Mouse (Mus musculus) hindbrain, embryonic 11.5 days (tissue): Measurements from ENCODE around the gene Trim7. TPM values are rescaled to one million over a fixed set of nuclear protein-coding genes. Genes with fewer than 3 reads are reported as not detected.
A peak's percentile ranks its signal among the peaks of the same experiment; 100 is the strongest.

Experiments used
- ATAC-seq: fragments of 200-750 bp; cut with Nextera tagmentation; 2 replicates; pipeline ENCODE4 v1.8.0; 2017; ENCODE audit warnings: mild to moderate bottlenecking, moderate TSS enrichment, moderate library complexity; ENCODE audit not compliant: low FRiP score
- DNase-seq: peaks from one replicate; pipeline ENCODE4 v3.0.0-alpha.2; 2015; ENCODE audit warnings: low spot score
- H3K27ac ChIP-seq: fragments of 300-500 bp; sonication (generic); 2 replicates; pipeline ENCODE4 v1.5.1; 2014; ENCODE audit warnings: mild to moderate bottlenecking, low read depth, low read length
- H3K27me3 ChIP-seq: fragments of 300-500 bp; sonication (generic); 2 replicates; pipeline ENCODE4 v1.6.1; 2014; ENCODE audit warnings: mild to moderate bottlenecking, low read length, moderate library complexity, mixed read lengths; ENCODE audit not compliant: control insufficient read depth, insufficient read depth
- H3K36me3 ChIP-seq: fragments of 300-500 bp; sonication (generic); 2 replicates; pipeline ENCODE4 v1.6.1; 2014; ENCODE audit warnings: mild to moderate bottlenecking, low read length, moderate library complexity, mixed read lengths; ENCODE audit not compliant: control insufficient read depth, insufficient read depth
- H3K4me1 ChIP-seq: fragments of 300-500 bp; sonication (generic); replicated peaks from 2 replicates; pipeline ENCODE4 v1.6.1; 2014; ENCODE audit warnings: low read length, mixed read lengths; ENCODE audit not compliant: control insufficient read depth, insufficient read depth
- H3K4me2 ChIP-seq: fragments of 300-500 bp; sonication (generic); replicated peaks from 2 replicates; pipeline ENCODE4 v1.6.1; 2014; ENCODE audit warnings: mild to moderate bottlenecking, low read depth, low read length
- H3K4me3 ChIP-seq: fragments of 300-500 bp; sonication (generic); 2 replicates; pipeline ENCODE4 v1.5.1; 2014; ENCODE audit warnings: low read depth, low read length
- H3K9ac ChIP-seq: fragments of 300-500 bp; sonication (generic); 2 replicates; pipeline ENCODE4 v1.6.1; 2014; ENCODE audit warnings: low read depth, low read length
- H3K9me3 ChIP-seq: fragments of 300-500 bp; sonication (generic); 2 replicates; pipeline ENCODE4 v1.6.1; 2016; ENCODE audit warnings: low read length; ENCODE audit not compliant: control insufficient read depth
- WGBS: fragments of 180-500 bp; shearing (Covaris S2); extraction: QIAGEN DNeasy Blood & Tissue Kit; methylation state at CpG from one replicate; pipeline ENCODE4 v1.1.7; 2014; 5-methylcytosine and 5-hydroxymethylcytosine counted together
- polyA plus RNA-seq: library from polyadenylated mRNA; unstranded; fragments of >200 nt; fragmentation: Nextera tagmentation; extraction: Ambion mirVana; gene quantifications from 2 replicates; pipeline ENCODE4 v1.2.1, GENCODE M21; 2014

Gene Trim7
- polyA plus RNA-seq, 1 experiment from 2014 or later = 0.56 TPM

DNA sequence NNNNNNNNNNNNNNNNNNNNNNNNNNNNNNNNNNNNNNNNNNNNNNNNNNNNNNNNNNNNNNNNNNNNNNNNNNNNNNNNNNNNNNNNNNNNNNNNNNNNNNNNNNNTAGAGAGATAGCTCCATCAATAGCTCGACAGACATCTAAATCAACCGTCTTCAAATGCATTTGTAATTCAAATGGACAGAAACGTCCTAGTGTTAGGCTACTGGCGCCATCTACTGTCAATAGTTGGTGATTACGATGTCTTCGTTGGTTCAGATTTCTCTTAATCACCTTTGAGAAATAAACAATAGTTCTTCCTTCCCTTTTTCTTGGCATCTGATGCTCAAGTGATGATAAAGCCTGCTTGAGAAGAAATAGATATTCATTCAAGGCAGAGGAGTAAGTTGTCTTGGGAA is 33.1 kb downstream of the Trim7 start:
- WGBS = 1% methylated on average over 6 of the region's 6 CpGs
- Histone ChIP-seq H3K9me3 (no peaks in the 10 kb centered on the region), H3K4me1 (no peaks in the 10 kb centered on the region), H3K36me3 (no peaks in the 10 kb centered on the region), H3K4me2 (no peak overlapping the region; the same call in 1 of the 2 replicates), H3K27ac (no peak overlapping the region), H3K27me3 (peaks cover 3% of the 10 kb centered on the region), H3K9ac (no peak overlapping the region), H3K4me3 (no peak overlapping the region)
- no peak for ATAC-seq
- peak; percentile 82 for DNase-seq

DNA sequence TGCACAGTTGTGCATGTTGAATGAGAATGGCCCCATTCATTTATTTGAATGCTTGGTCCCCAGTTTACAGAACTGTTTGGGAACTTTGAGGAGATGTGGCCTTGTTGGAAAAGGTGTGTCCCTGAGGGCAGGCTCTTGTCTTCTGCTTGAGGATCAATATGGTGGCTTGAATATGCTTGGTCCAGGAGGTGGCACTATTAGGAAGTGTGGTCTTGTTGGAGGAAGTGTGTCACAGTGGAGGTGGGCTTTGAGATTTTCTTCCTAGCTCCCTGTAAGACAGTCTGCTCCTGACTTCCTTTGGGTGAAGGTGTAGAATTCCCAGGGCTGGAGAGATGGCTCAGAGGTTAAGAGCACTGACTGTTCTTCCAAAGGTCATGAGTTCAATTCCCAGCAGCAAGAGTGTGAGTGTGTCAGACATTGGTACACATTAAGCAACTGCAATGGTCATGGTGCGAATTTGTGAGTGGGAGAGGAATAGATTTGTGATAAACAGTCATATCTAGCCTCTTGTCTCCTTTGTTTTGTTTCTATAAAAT is 36.9 kb downstream of the Trim7 start:
- WGBS = 85% methylated on average over 1 of the region's 1 CpGs
- H3K9me3 ChIP-seq = no peaks in the 10 kb centered on the region
- no peak for DNase-seq

DNA sequence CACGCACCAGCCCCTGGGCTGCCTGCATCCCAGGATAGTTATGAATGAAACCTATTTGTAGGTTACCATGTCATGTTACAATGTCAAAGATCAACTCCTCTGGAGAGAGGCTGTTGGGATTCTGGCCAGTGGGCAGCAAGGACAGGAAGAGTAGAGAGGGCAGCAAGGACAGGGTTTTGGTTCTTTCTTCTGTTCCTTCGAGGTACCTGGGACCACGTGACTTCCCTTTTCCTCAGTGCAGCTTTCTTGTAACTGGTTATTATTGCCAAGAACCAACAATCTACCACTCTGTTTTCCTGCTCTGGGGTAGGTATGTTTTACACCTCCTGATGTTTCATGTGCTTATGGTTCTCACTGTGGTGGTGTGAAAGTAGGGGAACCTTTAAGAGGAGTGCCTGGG is 37.9 kb downstream of the Trim7 start:
- Histone ChIP-seq H3K4me1 (no peaks in the 10 kb centered on the region), H3K4me2 (no peak overlapping the region), H3K9me3 (no peaks in the 10 kb centered on the region), H3K27ac (no peak overlapping the region), H3K4me3 (no peak overlapping the region), H3K27me3 (0 out of 2 replicates have a peak, but pooled peaks cover 2% of the 10 kb centered on the region), H3K9ac (no peak overlapping the region), H3K36me3 (no peaks in the 10 kb centered on the region)
- no peak for DNase-seq
- no peak for ATAC-seq
- WGBS = 89% methylated on average over 3 of the region's 3 CpGs

More for the DNA sequence above, 36.9 kb downstream of the Trim7 start:
- Histone ChIP-seq H3K9ac (no peak overlapping the region), H3K27ac (no peak overlapping the region), H3K4me1 (no peaks in the 10 kb centered on the region), H3K4me2 (no peak overlapping the region), H3K36me3 (no peaks in the 10 kb centered on the region), H3K27me3 (0 out of 2 replicates have a peak, but pooled peaks cover 2% of the 10 kb centered on the region), H3K4me3 (no peak overlapping the region)
- ATAC-seq = no peak

DNA sequence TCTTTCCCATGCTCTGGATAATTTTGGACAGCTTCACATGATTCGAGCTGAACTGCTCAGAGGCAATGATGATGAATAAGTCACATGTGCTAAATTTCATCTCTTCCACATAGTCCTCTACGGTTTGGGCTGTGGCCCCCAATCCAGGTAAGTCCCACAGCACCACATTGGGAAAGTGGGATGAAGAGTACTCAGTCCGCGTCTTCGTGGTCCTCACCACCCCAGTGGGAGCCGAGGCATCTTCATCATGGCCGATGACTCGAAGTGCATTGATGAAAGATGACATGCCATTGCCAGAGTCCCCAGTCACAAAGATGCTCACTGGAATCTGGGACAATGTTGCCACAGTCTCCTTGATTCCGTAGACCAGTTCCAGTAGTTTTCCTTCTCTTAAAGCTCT is 40.5 kb downstream of the Trim7 start:
- 95% methylated on average over 9 of the region's 9 CpGs for WGBS
- no peak for DNase-seq

DNA sequence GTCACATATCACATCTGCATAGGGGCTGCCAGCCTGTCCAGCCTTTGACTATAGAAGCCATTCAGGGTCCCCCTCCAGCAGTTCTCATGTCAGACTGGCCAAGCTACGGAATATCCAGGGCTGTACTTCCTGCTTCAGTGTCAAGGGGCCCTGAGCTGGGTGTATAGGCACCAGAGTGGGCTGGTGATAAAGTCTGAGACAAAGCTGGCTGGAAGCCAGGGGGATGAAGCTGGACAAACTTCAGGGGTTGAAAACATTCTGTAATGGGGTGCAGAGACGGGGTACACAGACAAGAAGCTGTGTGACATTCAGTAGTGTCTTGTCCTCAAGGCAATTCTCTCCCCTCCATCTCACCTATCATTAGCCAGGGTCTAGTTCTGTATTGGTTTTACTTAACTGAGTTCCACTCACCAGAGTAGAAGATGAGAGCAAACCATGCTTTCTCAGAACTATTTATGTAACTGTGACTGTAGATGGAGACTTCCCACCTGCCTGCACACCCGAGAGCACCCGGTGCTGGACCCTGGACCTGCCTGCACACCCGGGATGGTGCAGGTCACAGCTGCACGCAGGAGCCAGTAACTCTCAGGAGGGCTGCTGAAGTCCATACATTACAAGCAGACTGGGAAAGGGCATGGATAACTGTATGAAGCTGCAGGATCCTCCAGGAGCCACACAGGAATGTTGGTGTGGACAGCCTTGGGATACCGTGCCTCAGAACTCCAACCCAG is 43.6 kb downstream of the Trim7 start:
- Histone ChIP-seq H3K4me2 (no peak overlapping the region), H3K36me3 (no peaks in the 10 kb centered on the region), H3K27me3 (no peaks in the 10 kb centered on the region), H3K27ac (no peak overlapping the region), H3K4me3 (no peak overlapping the region), H3K9ac (no peak overlapping the region), H3K9me3 (no peaks in the 10 kb centered on the region), H3K4me1 (no peaks in the 10 kb centered on the region)
- DNase-seq = no peak
- no peak for ATAC-seq
- 77% methylated on average over 7 of the region's 7 CpGs for WGBS

More for the DNA sequence above, 40.5 kb downstream of the Trim7 start:
- Histone ChIP-seq H3K9ac (no peak overlapping the region), H3K4me2 (no peak overlapping the region), H3K4me1 (no peaks in the 10 kb centered on the region), H3K4me3 (no peak overlapping the region), H3K27ac (no peak overlapping the region), H3K27me3 (no peaks in the 10 kb centered on the region), H3K9me3 (no peaks in the 10 kb centered on the region), H3K36me3 (no peaks in the 10 kb centered on the region)
- ATAC-seq = no peak

DNA sequence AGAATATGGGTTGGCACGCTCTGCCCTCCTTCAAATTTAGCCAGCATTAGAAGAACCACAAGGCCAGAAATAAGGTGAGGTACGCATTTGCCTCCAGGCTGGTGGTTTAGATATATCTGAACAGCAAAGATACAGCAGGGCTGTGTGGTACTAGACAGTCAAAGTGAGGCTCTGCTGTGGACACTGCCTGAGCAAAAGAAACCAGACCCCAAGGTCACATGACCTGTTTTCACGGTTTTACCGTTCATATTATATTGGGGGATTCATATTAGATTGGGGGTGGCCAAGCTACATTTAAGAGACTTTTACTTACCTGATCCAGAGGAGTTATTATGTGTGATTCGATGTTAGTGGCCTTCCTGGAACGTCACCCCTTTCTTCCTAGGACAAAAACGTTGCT is 44.8 kb downstream of the Trim7 start:
- Histone ChIP-seq H3K4me1 (no peaks in the 10 kb centered on the region), H3K27ac (no peak overlapping the region), H3K4me3 (peak overlapping the region; percentile 29), H3K36me3 (no peaks in the 10 kb centered on the region), H3K4me2 (peak overlapping the region; percentile 46), H3K9me3 (no peaks in the 10 kb centered on the region), H3K9ac (no peak overlapping the region), H3K27me3 (no peaks in the 10 kb centered on the region)
- 44% methylated on average over 7 of the region's 7 CpGs for WGBS
- no peak for DNase-seq
- ATAC-seq = no peak

DNA sequence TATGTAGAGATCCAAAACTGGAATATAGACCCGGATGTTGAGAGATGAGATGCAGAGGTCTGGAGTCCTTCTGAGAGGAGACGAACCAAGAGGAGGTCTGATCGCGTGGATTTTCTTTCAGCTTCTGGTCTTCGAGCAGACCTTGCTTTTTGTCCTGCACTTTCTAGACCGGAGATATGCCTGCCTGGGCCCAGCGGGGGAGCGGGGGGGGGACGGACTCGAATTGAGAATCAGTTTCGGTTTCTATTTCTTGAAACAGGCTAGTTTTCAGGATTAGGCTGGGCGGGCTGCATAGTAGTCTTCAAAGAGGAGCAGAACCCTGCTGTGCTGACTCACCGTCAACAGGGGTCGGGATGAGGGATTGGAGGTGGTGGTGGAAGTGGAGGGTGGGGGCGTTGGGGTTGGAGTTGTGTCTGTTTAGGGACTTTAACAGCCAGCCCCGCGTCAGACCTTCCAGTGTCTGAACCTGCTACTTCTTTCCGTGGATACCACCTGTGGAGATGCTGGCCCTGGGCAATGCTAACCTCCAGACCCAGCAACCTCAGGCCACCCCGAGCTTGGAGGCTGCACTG is 45.3 kb downstream of the Trim7 start, which contains the start of gene Irgm1:
Irgm1 (minus strand) TSS at position 483 of the 572 bp plus-strand sequence.
- Histone ChIP-seq H3K4me1 (no peaks in the 10 kb centered on the region), H3K9me3 (no peaks in the 10 kb centered on the region), H3K27ac (no peak within 1 kb of the TSS), H3K4me2 (peak within 1 kb of the TSS; percentile 46), H3K4me3 (peak within 1 kb of the TSS; percentile 29), H3K9ac (peak within 1 kb of the TSS; percentile 7; the same call in 1 of the 2 replicates), H3K27me3 (no peaks in the 10 kb centered on the region), H3K36me3 (no peaks in the 10 kb centered on the region)
- ATAC-seq (peak; percentile 65), DNase-seq (peak; percentile 52)
- WGBS = 3% methylated on average over 19 of the region's 19 CpGs

DNA sequence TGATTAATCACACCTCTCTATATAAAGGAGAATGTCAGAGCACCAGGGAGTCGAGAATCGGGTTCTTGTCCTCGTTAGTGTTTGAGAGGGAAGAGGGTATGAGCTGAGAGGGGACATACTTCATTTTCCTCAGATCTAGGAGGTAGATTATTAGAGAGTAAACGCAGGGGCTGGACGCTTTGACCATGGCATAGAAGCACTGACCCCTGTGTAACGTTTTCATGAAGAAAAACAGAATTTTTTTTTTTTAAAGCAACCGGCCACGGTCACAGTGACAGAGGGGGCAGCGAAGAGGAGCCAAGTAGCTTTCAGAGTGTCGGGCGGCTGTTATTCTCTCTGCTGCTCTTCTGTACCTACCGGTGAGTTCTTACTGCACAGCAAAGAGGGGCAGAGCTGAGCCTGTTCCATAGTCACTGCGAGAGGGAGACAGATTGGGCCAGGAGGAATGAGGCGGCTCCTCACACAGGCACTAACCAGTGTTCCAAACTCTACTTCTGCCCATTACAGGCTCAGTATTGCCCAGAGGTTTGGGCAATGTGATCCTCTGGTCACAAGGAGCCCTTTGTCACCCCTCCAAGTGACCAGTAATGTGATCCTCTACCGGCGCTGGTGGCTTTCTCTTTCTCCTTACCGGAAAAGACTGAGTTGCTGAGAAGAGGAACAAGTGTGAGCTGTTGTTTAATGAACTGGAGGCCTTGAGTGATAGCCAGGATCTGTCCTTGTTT is 46.0 kb downstream of the Trim7 start:
- no peaks in the 10 kb centered on the region for H3K9me3 ChIP-seq
- H3K27ac ChIP-seq = no peak overlapping the region
- H3K4me3 ChIP-seq = peak overlapping the region; percentile 29
- H3K4me1 ChIP-seq = no peaks in the 10 kb centered on the region
- H3K9ac ChIP-seq = no peak overlapping the region
- ATAC-seq (no peak), DNase-seq (peak; percentile 32)
- 12% methylated on average over 17 of the region's 17 CpGs for WGBS
- H3K4me2 ChIP-seq = peak overlapping the region; percentile 46
- H3K27me3 ChIP-seq = no peaks in the 10 kb centered on the region
- no peaks in the 10 kb centered on the region for H3K36me3 ChIP-seq
